Mouse (Mus musculus) erythroblast, embryonic 14.5 days (primary cell): ENCODE results near the gene Ank3. TPM values are rescaled to one million over a fixed set of nuclear protein-coding genes. Genes with fewer than 3 reads are reported as not detected.

Source experiments
- H3K27me3 ChIP-seq: 2 replicates; pipeline ENCODE4 v1.6.1; 2012; ENCODE audit warnings: inconsistent platforms; ENCODE audit not compliant: control insufficient read depth
- H3K36me3 ChIP-seq: 2 replicates; pipeline ENCODE4 v1.6.1; 2012; ENCODE audit warnings: mild to moderate bottlenecking, inconsistent platforms; ENCODE audit not compliant: control insufficient read depth
- H3K4me1 ChIP-seq: 2 replicates; pipeline ENCODE4 v1.6.1; 2012; ENCODE audit warnings: inconsistent platforms; ENCODE audit not compliant: control insufficient read depth
- H3K4me3 ChIP-seq: replicated peaks from 2 replicates; pipeline ENCODE3; 2012; ENCODE audit warnings: moderate library complexity, mild to moderate bottlenecking, inconsistent platforms
- H3K9me3 ChIP-seq: 2 replicates; pipeline ENCODE4 v1.6.1; 2012; ENCODE audit warnings: low read length, inconsistent platforms, mixed read lengths; ENCODE audit not compliant: control insufficient read depth
- GATA1 ChIP-seq: IDR thresholded peaks from 2 replicates; pipeline ENCODE4 v1.6.1; 2012; ENCODE audit warnings: low read length, inconsistent platforms, mixed read lengths
- TAL1 ChIP-seq: IDR thresholded peaks from 3 replicates; pipeline ENCODE4 v1.6.1; 2012; ENCODE audit warnings: low read length, inconsistent platforms, mixed read lengths
- polyA plus RNA-seq: library from polyadenylated mRNA; stranded (reverse); fragments of >175 nt; gene quantifications from 2 replicates; pipeline ENCODE4 v1.2.3, GENCODE M21; 2012

Ank3 gene
- polyA plus RNA-seq, 1 experiment, result 0.03 TPM

DNA sequence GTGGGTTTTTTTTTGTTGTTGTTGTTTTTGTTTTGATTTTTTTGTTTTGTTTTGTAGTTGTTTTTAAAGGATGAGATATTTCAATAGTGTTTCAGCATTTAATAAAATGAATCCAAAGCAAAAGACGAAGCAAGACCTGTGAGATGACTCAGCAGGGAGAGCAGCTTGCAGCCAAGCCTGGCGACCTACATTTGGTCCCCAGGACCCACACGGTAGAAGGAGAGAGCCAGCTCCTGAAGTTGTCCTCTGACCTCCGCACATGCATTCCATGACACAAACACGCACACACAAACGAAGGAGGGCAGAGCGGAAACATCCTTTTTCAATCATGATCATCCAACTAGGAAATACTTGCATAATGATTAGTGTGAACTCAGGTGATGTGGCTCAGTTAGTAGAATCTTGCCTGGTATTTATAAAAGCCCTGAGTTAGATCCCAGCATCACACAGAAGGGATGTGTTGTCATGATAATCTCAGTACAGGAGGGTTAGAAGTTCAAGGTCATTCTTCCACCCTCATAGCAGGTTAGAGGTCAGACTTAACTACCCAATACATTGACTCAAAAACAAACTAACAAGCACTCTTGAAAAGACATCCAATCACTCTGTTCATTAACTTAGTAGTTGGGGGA lies 461.4 kb downstream of the Ank3 start:
- H3K9me3 ChIP-seq, result no peaks in the 10 kb centered on the region
- no peak for TF ChIP-seq GATA1
- TF ChIP-seq TAL1, result no peak
- H3K4me1 ChIP-seq, result no peaks in the 10 kb centered on the region

DNA sequence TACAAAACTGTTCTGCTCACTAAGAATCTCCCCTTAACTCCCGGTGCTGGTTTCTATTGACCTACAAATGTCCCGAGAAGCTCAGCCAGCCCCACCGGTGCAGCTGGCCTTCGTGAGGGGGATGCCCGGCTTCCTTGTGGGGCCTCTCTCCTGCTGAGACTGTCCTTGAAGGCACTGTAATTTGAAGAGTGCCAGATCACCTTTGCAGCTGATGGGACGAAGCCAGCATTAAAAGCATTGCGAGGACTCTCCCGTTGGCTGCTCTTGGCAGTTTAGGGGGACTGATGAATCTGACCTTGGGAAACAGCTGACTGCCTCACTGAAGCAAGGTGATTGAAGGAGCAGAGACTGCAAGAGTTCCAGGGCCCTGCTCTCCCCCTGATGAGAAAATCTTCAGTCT lies 464.3 kb downstream of the Ank3 start:
- no peaks in the 10 kb centered on the region for H3K36me3 ChIP-seq
- TF ChIP-seq TAL1 (no peak), GATA1 (no peak)
- H3K4me3 ChIP-seq, result no peak overlapping the region
- no peaks in the 10 kb centered on the region for H3K27me3 ChIP-seq
- H3K9me3 ChIP-seq, result no peaks in the 10 kb centered on the region
- no peaks in the 10 kb centered on the region for H3K4me1 ChIP-seq

More for the DNA sequence above, 461.4 kb downstream of the Ank3 start:
- Histone ChIP-seq H3K4me3 (no peak overlapping the region), H3K36me3 (no peaks in the 10 kb centered on the region), H3K27me3 (no peaks in the 10 kb centered on the region)

DNA sequence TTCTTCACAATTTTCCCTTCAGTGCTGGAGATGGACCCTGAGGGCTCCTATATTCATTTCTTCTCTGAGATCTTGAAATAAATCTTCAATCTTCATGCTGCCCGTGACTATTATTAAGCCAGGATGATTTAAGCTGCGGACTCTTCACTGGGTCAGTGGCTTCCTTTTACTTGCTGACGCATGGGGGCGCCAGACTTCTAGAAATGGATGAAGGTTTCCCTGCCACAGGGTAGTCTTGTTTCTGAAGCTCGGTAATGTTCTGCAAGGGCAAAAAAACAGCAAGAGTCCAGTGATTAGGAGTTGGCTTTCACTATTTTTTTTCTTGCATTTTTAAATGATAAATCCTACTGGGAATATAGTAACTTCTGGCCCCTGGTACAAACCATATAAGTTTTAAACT lies 471.8 kb downstream of the Ank3 start:
- TF ChIP-seq GATA1, result no peak
- TF ChIP-seq TAL1, result no peak
- H3K27me3 ChIP-seq, result no peaks in the 10 kb centered on the region
- no peaks in the 10 kb centered on the region for H3K36me3 ChIP-seq
- H3K4me1 ChIP-seq, result no peaks in the 10 kb centered on the region
- H3K9me3 ChIP-seq, result no peaks in the 10 kb centered on the region
- H3K4me3 ChIP-seq, result no peak overlapping the region

DNA sequence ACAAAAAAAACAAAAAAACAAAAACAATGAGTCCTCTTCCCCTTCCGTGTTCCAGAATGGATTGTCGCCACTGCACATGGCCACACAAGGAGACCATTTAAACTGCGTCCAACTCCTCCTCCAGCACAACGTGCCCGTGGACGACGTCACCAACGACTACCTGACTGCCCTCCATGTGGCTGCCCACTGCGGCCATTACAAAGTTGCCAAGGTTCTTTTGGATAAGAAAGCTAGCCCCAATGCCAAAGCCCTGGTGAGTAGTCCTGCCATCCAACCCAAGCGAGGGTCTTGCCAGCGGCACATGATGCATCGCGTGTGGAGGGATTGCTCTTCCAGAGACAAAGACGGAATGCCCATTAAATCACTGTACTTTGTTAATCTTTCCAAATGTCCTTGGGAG lies 472.4 kb downstream of the Ank3 start:
- no peaks in the 10 kb centered on the region for H3K27me3 ChIP-seq
- no peak overlapping the region for H3K4me3 ChIP-seq
- no peaks in the 10 kb centered on the region for H3K9me3 ChIP-seq
- no peaks in the 10 kb centered on the region for H3K36me3 ChIP-seq
- H3K4me1 ChIP-seq, result no peaks in the 10 kb centered on the region
- TF ChIP-seq TAL1, result no peak
- no peak for TF ChIP-seq GATA1

DNA sequence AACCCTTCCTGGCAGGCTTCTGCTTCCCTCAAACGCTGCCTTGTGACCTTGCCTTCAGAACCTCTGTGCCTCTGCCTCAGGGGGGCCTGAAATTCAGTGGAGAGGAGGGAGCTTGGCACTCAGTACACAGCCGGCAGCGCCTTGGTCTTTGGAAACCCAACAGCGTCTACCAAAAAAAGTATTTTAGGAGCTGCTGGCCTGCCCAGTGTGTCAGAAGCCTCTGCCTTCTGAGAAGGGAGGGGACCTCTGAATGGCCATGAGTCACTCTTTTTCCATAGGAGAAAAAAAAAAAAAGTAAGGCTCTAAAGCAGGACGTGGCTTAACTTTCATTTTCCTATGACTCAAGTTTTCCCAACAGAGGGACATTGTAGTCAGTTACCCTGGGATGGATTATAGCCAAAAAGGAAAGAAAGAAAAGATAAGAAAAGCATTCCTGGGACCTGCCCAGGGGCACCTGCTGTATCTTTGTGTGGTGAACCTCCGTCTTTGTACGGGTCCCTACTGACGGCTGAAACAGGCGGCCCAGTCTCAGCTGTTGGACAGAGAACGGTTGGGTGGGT lies 473.7 kb downstream of the Ank3 start:
- no peaks in the 10 kb centered on the region for H3K27me3 ChIP-seq
- H3K4me1 ChIP-seq, result no peaks in the 10 kb centered on the region
- no peaks in the 10 kb centered on the region for H3K9me3 ChIP-seq
- no peaks in the 10 kb centered on the region for H3K36me3 ChIP-seq
- no peak for TF ChIP-seq GATA1
- TF ChIP-seq TAL1, result no peak
- H3K4me3 ChIP-seq, result no peak overlapping the region

DNA sequence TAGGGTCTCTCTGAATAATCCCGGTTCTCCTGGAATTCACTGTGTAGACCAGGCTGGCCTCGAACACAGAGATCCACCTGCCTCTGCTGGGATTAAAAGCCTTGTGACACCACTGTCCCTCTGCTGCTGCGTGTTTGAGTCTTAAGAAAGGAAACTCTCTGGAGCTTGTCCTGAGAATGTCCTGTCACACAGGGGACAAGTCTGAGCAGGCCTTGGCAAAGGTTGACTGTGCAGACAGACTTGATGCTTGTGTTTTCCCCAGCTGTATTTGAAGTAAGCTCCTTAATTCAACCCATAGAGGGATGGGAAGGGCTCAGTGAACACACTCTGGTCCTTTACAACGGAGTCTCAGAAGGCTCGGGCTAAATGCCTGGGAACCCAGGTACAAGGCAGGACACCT lies 474.3 kb downstream of the Ank3 start:
- no peaks in the 10 kb centered on the region for H3K27me3 ChIP-seq
- no peaks in the 10 kb centered on the region for H3K9me3 ChIP-seq
- TF ChIP-seq GATA1 (no peak), TAL1 (no peak)
- no peaks in the 10 kb centered on the region for H3K36me3 ChIP-seq
- no peak overlapping the region for H3K4me3 ChIP-seq
- H3K4me1 ChIP-seq, result no peaks in the 10 kb centered on the region

DNA sequence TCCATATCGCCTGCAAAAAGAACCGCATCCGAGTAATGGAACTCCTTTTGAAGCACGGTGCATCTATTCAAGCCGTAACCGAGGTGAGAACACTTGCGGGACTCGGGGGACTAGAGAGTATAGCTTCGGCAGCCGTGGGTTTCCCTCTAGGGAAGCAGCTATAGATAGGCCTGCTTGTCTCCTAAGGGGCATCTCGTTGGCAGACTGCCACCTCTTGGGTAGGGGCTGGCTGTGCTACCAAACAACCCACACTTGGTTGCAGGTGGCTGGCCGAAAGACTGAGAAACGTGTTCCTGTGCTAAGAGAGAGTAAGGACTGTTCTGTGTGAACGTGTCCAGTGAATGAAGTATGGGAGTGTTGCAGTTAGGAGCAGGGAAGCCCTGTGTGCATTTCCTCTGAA lies 476.2 kb downstream of the Ank3 start:
- no peaks in the 10 kb centered on the region for H3K9me3 ChIP-seq
- H3K4me3 ChIP-seq, result no peak overlapping the region
- H3K27me3 ChIP-seq, result no peaks in the 10 kb centered on the region
- H3K4me1 ChIP-seq, result no peaks in the 10 kb centered on the region
- H3K36me3 ChIP-seq, result no peaks in the 10 kb centered on the region
- TF ChIP-seq TAL1 (no peak), GATA1 (no peak)

DNA sequence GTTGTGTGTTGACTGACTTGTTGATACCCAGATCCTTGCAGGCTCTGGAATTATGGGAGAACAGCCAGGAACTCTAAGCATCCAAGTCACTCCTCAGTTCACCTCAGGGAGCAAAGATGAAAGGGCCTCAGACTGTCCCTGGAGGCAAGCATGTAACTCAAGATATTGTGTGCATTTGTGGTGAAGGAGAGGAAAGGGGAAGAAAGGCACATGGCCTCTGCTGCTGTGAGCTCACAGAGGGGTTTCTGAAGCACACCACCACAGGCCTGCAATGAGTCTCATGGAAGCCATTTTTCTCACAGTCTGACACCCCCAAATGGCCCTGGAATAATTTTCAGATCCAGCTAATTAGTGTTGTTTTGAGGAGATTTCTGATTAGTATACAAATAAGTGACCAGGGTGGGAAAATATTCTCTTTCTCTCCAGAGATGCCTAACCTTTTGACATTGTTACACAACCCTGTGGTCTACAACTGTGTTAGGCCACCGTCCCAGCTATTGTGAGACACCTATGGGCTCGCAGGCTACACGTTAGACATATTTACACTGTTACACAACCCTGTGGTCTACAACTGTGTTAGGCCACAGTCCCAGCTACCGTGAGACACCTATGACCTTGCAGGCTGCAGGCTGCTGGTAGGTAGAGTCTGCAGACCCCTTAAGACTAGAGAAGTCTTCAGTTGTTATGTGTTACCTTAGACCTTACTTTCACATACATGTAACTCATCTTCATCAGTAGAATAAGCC lies 485.5 kb downstream of the Ank3 start:
- H3K36me3 ChIP-seq, result no peaks in the 10 kb centered on the region; the same call in 1 of the 2 replicates
- peaks cover 6% of the 10 kb centered on the region for H3K9me3 ChIP-seq
- peaks cover 9% of the 10 kb centered on the region for H3K4me1 ChIP-seq
- no peak overlapping the region for H3K4me3 ChIP-seq
- no peaks in the 10 kb centered on the region for H3K27me3 ChIP-seq
- TF ChIP-seq TAL1, result no peak
- TF ChIP-seq GATA1, result no peak

DNA sequence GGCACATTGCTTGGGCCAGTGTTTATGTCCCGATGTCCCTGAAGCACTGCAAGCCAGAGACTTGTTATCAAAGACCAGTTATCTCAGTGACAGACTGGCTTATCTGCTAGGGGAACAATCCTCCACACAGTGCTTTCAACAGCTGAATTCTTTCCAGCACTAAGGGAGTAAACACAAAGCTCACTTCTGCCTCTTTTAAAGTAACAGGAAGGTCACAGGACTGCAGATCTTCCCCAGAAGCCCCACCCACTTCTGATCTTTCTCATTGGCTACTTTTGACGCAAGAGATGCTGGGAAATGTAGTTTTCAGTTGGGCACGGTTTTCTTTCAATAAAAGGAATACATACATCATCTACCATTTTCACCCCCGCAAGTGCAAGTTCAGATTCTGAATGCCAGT lies 489.8 kb downstream of the Ank3 start:
- peaks cover 12% of the 10 kb centered on the region for H3K4me1 ChIP-seq
- H3K9me3 ChIP-seq, result peaks cover under 1% of the 10 kb centered on the region
- TF ChIP-seq GATA1, result no peak
- TF ChIP-seq TAL1, result no peak
- no peaks in the 10 kb centered on the region for H3K27me3 ChIP-seq
- H3K4me3 ChIP-seq, result peak overlapping the region; percentile 43
- H3K36me3 ChIP-seq, result no peaks in the 10 kb centered on the region
